Mouse (Mus musculus) heart, embryonic 13.5 days (tissue): Measurements from ENCODE around the gene Gm11541. TPM values are rescaled to one million over a fixed set of nuclear protein-coding genes. Genes with fewer than 3 reads are reported as not detected.
A peak's percentile ranks its signal among the peaks of the same experiment; 100 is the strongest.
"Not testable (repeated sequence)": the region's sequence is repeated elsewhere in the genome, so short reads cannot be mapped to it uniquely, and the experiment has no call there.

Source experiments
- ATAC-seq: fragments of 200-750 bp; cut with Nextera tagmentation; 2 replicates; pipeline ENCODE4 v1.8.0; 2017; ENCODE audit warnings: moderate TSS enrichment; ENCODE audit not compliant: insufficient number of reproducible peaks, low FRiP score, low TSS enrichment; ENCODE audit errors: extremely low read depth
- H3K27ac ChIP-seq: fragments of 300-500 bp; sonication (generic); replicated peaks from 2 replicates; pipeline ENCODE4 v1.5.1; 2015; ENCODE audit warnings: moderate library complexity, mild to moderate bottlenecking, inconsistent platforms
- H3K27me3 ChIP-seq: fragments of 300-500 bp; sonication (generic); replicated peaks from 2 replicates; pipeline ENCODE4 v1.6.1; 2015; ENCODE audit warnings: mild to moderate bottlenecking, inconsistent platforms
- H3K36me3 ChIP-seq: fragments of 300-500 bp; sonication (generic); 2 replicates; pipeline ENCODE4 v1.6.1; 2015; ENCODE audit warnings: mild to moderate bottlenecking, inconsistent platforms
- H3K4me1 ChIP-seq: fragments of 300-500 bp; sonication (generic); 2 replicates; pipeline ENCODE4 v1.6.1; 2015; ENCODE audit warnings: inconsistent platforms
- H3K4me2 ChIP-seq: fragments of 300-500 bp; sonication (generic); 2 replicates; pipeline ENCODE4 v1.6.1; 2015; ENCODE audit warnings: inconsistent platforms, mild to moderate bottlenecking, moderate library complexity
- H3K4me3 ChIP-seq: fragments of 300-500 bp; sonication (generic); 2 replicates; pipeline ENCODE4 v1.5.1; 2015; ENCODE audit warnings: moderate library complexity, mild to moderate bottlenecking, inconsistent platforms
- H3K9ac ChIP-seq: fragments of 300-500 bp; sonication (generic); 2 replicates; pipeline ENCODE4 v1.6.1; 2015; ENCODE audit warnings: inconsistent platforms, mild to moderate bottlenecking, moderate library complexity
- H3K9me3 ChIP-seq: fragments of 300-500 bp; sonication (generic); 2 replicates; pipeline ENCODE4 v1.6.1; 2016; ENCODE audit warnings: inconsistent platforms
- WGBS: fragments of 180-500 bp; shearing (Covaris S2); methylation state at CpG from one replicate; pipeline ENCODE4 v1.1.7; 2015; ENCODE audit warnings: mixed read lengths; 5-methylcytosine and 5-hydroxymethylcytosine counted together
- polyA plus RNA-seq: library from polyadenylated mRNA; unstranded; fragments of >200 nt; fragmentation: Nextera tagmentation; extraction: Ambion mirVana; gene quantifications from 2 replicates; pipeline ENCODE4 v1.2.1, GENCODE M21; 2015

Gm11541 gene
- polyA plus RNA-seq, 1 experiment from 2014 or later = not detected

GRCm38 (mm10) chr11:94695508-94695907 lies 8.8 kb downstream of the Gm11541 start:
- Histone ChIP-seq H3K27ac (no peak overlapping the region), H3K4me2 (no peak overlapping the region), H3K27me3 (no peaks in the 10 kb centered on the region), H3K36me3 (no peaks in the 10 kb centered on the region), H3K9me3 (no peaks in the 10 kb centered on the region), H3K4me1 (peaks cover 9% of the 10 kb centered on the region), H3K4me3 (no peak overlapping the region), H3K9ac (no peak overlapping the region)
- 63% methylated on average over 6 of the region's 6 CpGs for WGBS
- no peak for ATAC-seq

GRCm38 (mm10) chr11:94692502-94692901 lies 11.8 kb downstream of the Gm11541 start:
- not testable (repeated sequence) for H3K4me1 ChIP-seq, H3K9me3 ChIP-seq, H3K36me3 ChIP-seq, H3K4me3 ChIP-seq, H3K27me3 ChIP-seq, H3K27ac ChIP-seq, ATAC-seq, H3K4me2 ChIP-seq, H3K9ac ChIP-seq

GRCm38 (mm10) chr11:94687178-94687577 lies 17.1 kb downstream of the Gm11541 start:
- WGBS = 59% methylated on average over 6 of the region's 6 CpGs

GRCm38 (mm10) chr11:94682427-94682826 lies 21.9 kb downstream of the Gm11541 start:
- 69% methylated on average over 7 of the region's 7 CpGs for WGBS
- no peak for ATAC-seq
- no peaks in the 10 kb centered on the region for H3K9me3 ChIP-seq
- H3K4me2 ChIP-seq = no peak overlapping the region
- peaks cover 6% of the 10 kb centered on the region for H3K4me1 ChIP-seq
- no peak overlapping the region for H3K27ac ChIP-seq
- no peaks in the 10 kb centered on the region for H3K27me3 ChIP-seq
- no peak overlapping the region for H3K9ac ChIP-seq
- no peak overlapping the region for H3K4me3 ChIP-seq
- no peaks in the 10 kb centered on the region for H3K36me3 ChIP-seq

More at GRCm38 (mm10) chr11:94687178-94687577, 17.1 kb downstream of the Gm11541 start:
- Histone ChIP-seq H3K9ac (no peak overlapping the region), H3K9me3 (no peaks in the 10 kb centered on the region), H3K4me1 (no peaks in the 10 kb centered on the region), H3K36me3 (no peaks in the 10 kb centered on the region), H3K4me3 (no peak overlapping the region), H3K27ac (no peak overlapping the region), H3K4me2 (no peak overlapping the region), H3K27me3 (no peaks in the 10 kb centered on the region)
- no peak for ATAC-seq

GRCm38 (mm10) chr11:94681640-94682039 lies 22.7 kb downstream of the Gm11541 start:
- ATAC-seq = no peak
- no peak overlapping the region for H3K4me3 ChIP-seq
- 70% methylated on average over 4 of the region's 4 CpGs for WGBS
- no peaks in the 10 kb centered on the region for H3K27me3 ChIP-seq
- H3K4me2 ChIP-seq = no peak overlapping the region
- no peak overlapping the region for H3K27ac ChIP-seq
- no peaks in the 10 kb centered on the region for H3K36me3 ChIP-seq
- peaks cover 6% of the 10 kb centered on the region for H3K4me1 ChIP-seq
- no peaks in the 10 kb centered on the region for H3K9me3 ChIP-seq
- no peak overlapping the region for H3K9ac ChIP-seq

- Histone ChIP-seq H3K4me2 (no peak overlapping the region), H3K27me3 (no peaks in the 10 kb centered on the region), H3K9me3 (no peaks in the 10 kb centered on the region), H3K9ac (no peak overlapping the region), H3K4me1 (peaks cover 16% of the 10 kb centered on the region), H3K27ac (no peak overlapping the region), H3K36me3 (no peaks in the 10 kb centered on the region), H3K4me3 (no peak overlapping the region)
- ATAC-seq = no peak
Observed at GRCm38 (mm10) chr11:94680639-94681038, 23.7 kb downstream of the Gm11541 start.

- Histone ChIP-seq H3K36me3 (peaks cover 3% of the 10 kb centered on the region; the same call in 1 of the 2 replicates), H3K27me3 (no peaks in the 10 kb centered on the region), H3K9ac (peak overlapping the region; percentile 74), H3K4me2 (peak overlapping the region; percentile 90), H3K27ac (no peak overlapping the region), H3K9me3 (no peaks in the 10 kb centered on the region), H3K4me1 (peaks cover 32% of the 10 kb centered on the region), H3K4me3 (peak overlapping the region; percentile 83)
- 29% methylated on average over 15 of the region's 15 CpGs for WGBS
- no peak for ATAC-seq
Observed at GRCm38 (mm10) chr11:94677607-94678145, 26.6 kb downstream of the Gm11541 start.

- WGBS = under 1% methylated on average over 78 of the region's 82 CpGs
- peak; percentile 93 for ATAC-seq
- peak within 1 kb of the TSS; percentile 81 for H3K27ac ChIP-seq
Observed at GRCm38 (mm10) chr11:94676754-94677606, 27.3 kb downstream of the Gm11541 start, which contains the start of gene Xylt2. TSS of gene Xylt2 (minus strand) at chr11:94677515.

GRCm38 (mm10) chr11:94676308-94676707 lies 28.0 kb downstream of the Gm11541 start:
- Histone ChIP-seq H3K4me3 (peak overlapping the region; percentile 83), H3K27ac (peak overlapping the region; percentile 81; the same call in 1 of the 2 replicates), H3K4me2 (peak overlapping the region; percentile 90), H3K36me3 (peaks cover 3% of the 10 kb centered on the region; the same call in 1 of the 2 replicates), H3K9me3 (no peaks in the 10 kb centered on the region), H3K27me3 (no peaks in the 10 kb centered on the region), H3K9ac (peak overlapping the region; percentile 95), H3K4me1 (peaks cover 30% of the 10 kb centered on the region)
- 39% methylated on average over 4 of the region's 4 CpGs for WGBS
- ATAC-seq = no peak

More at GRCm38 (mm10) chr11:94676754-94677606, 27.3 kb downstream of the Gm11541 start, which contains the start of gene Xylt2:
- Histone ChIP-seq H3K36me3 (peaks cover 3% of the 10 kb centered on the region; the same call in 1 of the 2 replicates), H3K4me2 (peak within 1 kb of the TSS; percentile 90), H3K9me3 (no peaks in the 10 kb centered on the region), H3K27me3 (no peaks in the 10 kb centered on the region), H3K4me1 (peaks cover 32% of the 10 kb centered on the region), H3K9ac (peak within 1 kb of the TSS; percentile 95), H3K4me3 (peak within 1 kb of the TSS; percentile 83)

- no peak for ATAC-seq
- WGBS = 74% methylated on average over 5 of the region's 5 CpGs
- Histone ChIP-seq H3K9ac (0 out of 2 replicates have a peak overlapping the region, but pooled peaks have one; percentile 95), H3K9me3 (no peaks in the 10 kb centered on the region), H3K27ac (no peak overlapping the region), H3K36me3 (peaks cover 5% of the 10 kb centered on the region), H3K27me3 (no peaks in the 10 kb centered on the region), H3K4me1 (peaks cover 30% of the 10 kb centered on the region), H3K4me3 (peak overlapping the region; percentile 83; the same call in 1 of the 2 replicates), H3K4me2 (peak overlapping the region; percentile 90; the same call in 1 of the 2 replicates)
Observed at GRCm38 (mm10) chr11:94675446-94675845, 28.9 kb downstream of the Gm11541 start.

- H3K36me3 ChIP-seq = peaks cover 10% of the 10 kb centered on the region
- WGBS = 81% methylated on average over 5 of the region's 5 CpGs
- peaks cover 30% of the 10 kb centered on the region for H3K4me1 ChIP-seq
- H3K27ac ChIP-seq = no peak overlapping the region
- no peak overlapping the region for H3K9ac ChIP-seq
- H3K9me3 ChIP-seq = no peaks in the 10 kb centered on the region
- H3K4me3 ChIP-seq = no peak overlapping the region
- no peaks in the 10 kb centered on the region for H3K27me3 ChIP-seq
- ATAC-seq = no peak
- no peak overlapping the region; the same call in 1 of the 2 replicates for H3K4me2 ChIP-seq
Observed at GRCm38 (mm10) chr11:94674984-94675383, 29.3 kb downstream of the Gm11541 start.
